Mouse (Mus musculus): ENCODE measurements around the gene Trim7. TPM values are rescaled to one million over a fixed set of nuclear protein-coding genes. Genes with fewer than 3 reads are reported as not detected.
A peak's percentile ranks its signal among the peaks of the same experiment; 100 is the strongest.

Gene Trim7
- polyA plus RNA-seq, 1 experiment from 2014 or later, result 1.7 TPM

- H3K4me3 ChIP-seq (replicated peaks; ENCODE audit: low read length), result no peak overlapping the region
- H3K9me3 ChIP-seq (replicated peaks; ENCODE audit: control insufficient read depth, low read length), result no peaks in the 10 kb centered on the region
- H3K4me2 ChIP-seq (ENCODE audit: low read depth, low read length), result no peak overlapping the region
- H3K4me1 ChIP-seq (ENCODE audit: control insufficient read depth, insufficient read depth, low read length), result peaks cover 17% of the 10 kb centered on the region
- H3K36me3 ChIP-seq (ENCODE audit: control insufficient read depth, insufficient read depth, low read length), result 0 out of 2 replicates have a peak, but pooled peaks cover 4% of the 10 kb centered on the region
- H3K27me3 ChIP-seq (ENCODE audit: control insufficient read depth, insufficient read depth, low read length), result no peaks in the 10 kb centered on the region
- WGBS, result 96% methylated on average over 9 of the region's 9 CpGs
- no peak overlapping the region for H3K27ac ChIP-seq (ENCODE audit: low read length)
- no peak overlapping the region for H3K9ac ChIP-seq (ENCODE audit: low read length)
- ATAC-seq (ENCODE audit: insufficient read depth, low FRiP score), result no peak
Measured at GRCm38 (mm10) chr11:48866481-48866880, 40.5 kb downstream of the Trim7 start.

- Histone ChIP-seq H3K4me1 (ENCODE audit: control insufficient read depth, insufficient read depth, low read length) (peaks cover 25% of the 10 kb centered on the region), H3K4me2 (ENCODE audit: low read depth, low read length) (peak overlapping the region; percentile 67), H3K9me3 (replicated peaks; ENCODE audit: control insufficient read depth, low read length) (no peaks in the 10 kb centered on the region), H3K36me3 (ENCODE audit: control insufficient read depth, insufficient read depth, low read length) (0 out of 2 replicates have a peak, but pooled peaks cover 4% of the 10 kb centered on the region), H3K9ac (ENCODE audit: low read length) (peak overlapping the region; percentile 54), H3K4me3 (replicated peaks; ENCODE audit: low read length) (peak overlapping the region; percentile 62), H3K27ac (ENCODE audit: low read length) (peak overlapping the region; percentile 60), H3K27me3 (ENCODE audit: control insufficient read depth, insufficient read depth, low read length) (no peaks in the 10 kb centered on the region)
- 37% methylated on average over 7 of the region's 7 CpGs for WGBS
- ATAC-seq (ENCODE audit: insufficient read depth, low FRiP score), result no peak
Measured at GRCm38 (mm10) chr11:48869380-48870110, 43.6 kb downstream of the Trim7 start.

GRCm38 (mm10) chr11:48870781-48871180, 44.8 kb downstream of the Trim7 start:
- ATAC-seq (ENCODE audit: insufficient read depth, low FRiP score), result no peak
- 33% methylated on average over 7 of the region's 7 CpGs for WGBS
- H3K27me3 ChIP-seq (ENCODE audit: control insufficient read depth, insufficient read depth, low read length), result no peaks in the 10 kb centered on the region
- H3K4me3 ChIP-seq (replicated peaks; ENCODE audit: low read length), result peak overlapping the region; percentile 62
- peaks cover 25% of the 10 kb centered on the region for H3K4me1 ChIP-seq (ENCODE audit: control insufficient read depth, insufficient read depth, low read length)
- H3K9me3 ChIP-seq (replicated peaks; ENCODE audit: control insufficient read depth, low read length), result no peaks in the 10 kb centered on the region
- H3K9ac ChIP-seq (ENCODE audit: low read length), result peak overlapping the region; percentile 83
- peak overlapping the region; percentile 90 for H3K27ac ChIP-seq (ENCODE audit: low read length)
- 0 out of 2 replicates have a peak, but pooled peaks cover 4% of the 10 kb centered on the region for H3K36me3 ChIP-seq (ENCODE audit: control insufficient read depth, insufficient read depth, low read length)
- H3K4me2 ChIP-seq (ENCODE audit: low read depth, low read length), result peak overlapping the region; percentile 67

- H3K4me3 ChIP-seq (replicated peaks; ENCODE audit: low read length), result peak within 1 kb of the TSS; percentile 62
- ATAC-seq (ENCODE audit: insufficient read depth, low FRiP score), result peak; percentile 32
- WGBS, result 2% methylated on average over 19 of the region's 19 CpGs
Measured at GRCm38 (mm10) chr11:48871201-48871772, 45.3 kb downstream of the Trim7 start, which contains the start of gene Irgm1. Irgm1 (minus strand) TSS chr11:48871683.

GRCm38 (mm10) chr11:48871817-48872541, 46.0 kb downstream of the Trim7 start:
- ATAC-seq (ENCODE audit: insufficient read depth, low FRiP score), result no peak; the same call in 1 of the 2 replicates
- peak overlapping the region; percentile 67 for H3K4me2 ChIP-seq (ENCODE audit: low read depth, low read length)
- peak overlapping the region; percentile 90 for H3K27ac ChIP-seq (ENCODE audit: low read length)
- peaks cover 25% of the 10 kb centered on the region for H3K4me1 ChIP-seq (ENCODE audit: control insufficient read depth, insufficient read depth, low read length)
- peak overlapping the region; percentile 62 for H3K4me3 ChIP-seq (replicated peaks; ENCODE audit: low read length)
- peak overlapping the region; percentile 83 for H3K9ac ChIP-seq (ENCODE audit: low read length)
- H3K27me3 ChIP-seq (ENCODE audit: control insufficient read depth, insufficient read depth, low read length), result no peaks in the 10 kb centered on the region
- H3K9me3 ChIP-seq (replicated peaks; ENCODE audit: control insufficient read depth, low read length), result no peaks in the 10 kb centered on the region
- no peaks in the 10 kb centered on the region for H3K36me3 ChIP-seq (ENCODE audit: control insufficient read depth, insufficient read depth, low read length)
- 14% methylated on average over 17 of the region's 17 CpGs for whole genome bisulfite sequencing

More at GRCm38 (mm10) chr11:48871201-48871772, 45.3 kb downstream of the Trim7 start, which contains the start of gene Irgm1:
- Histone ChIP-seq H3K9me3 (replicated peaks; ENCODE audit: control insufficient read depth, low read length) (no peaks in the 10 kb centered on the region), H3K4me1 (ENCODE audit: control insufficient read depth, insufficient read depth, low read length) (peaks cover 25% of the 10 kb centered on the region), H3K9ac (ENCODE audit: low read length) (peak within 1 kb of the TSS; percentile 83), H3K4me2 (ENCODE audit: low read depth, low read length) (peak within 1 kb of the TSS; percentile 67), H3K27ac (ENCODE audit: low read length) (peak within 1 kb of the TSS; percentile 90), H3K27me3 (ENCODE audit: control insufficient read depth, insufficient read depth, low read length) (no peaks in the 10 kb centered on the region), H3K36me3 (ENCODE audit: control insufficient read depth, insufficient read depth, low read length) (no peaks in the 10 kb centered on the region)

- peak overlapping the region; percentile 67; the same call in 1 of the 2 replicates for H3K4me2 ChIP-seq (ENCODE audit: low read depth, low read length)
- H3K4me1 ChIP-seq (ENCODE audit: control insufficient read depth, insufficient read depth, low read length), result peaks cover 25% of the 10 kb centered on the region
- peak overlapping the region; percentile 90 for H3K27ac ChIP-seq (ENCODE audit: low read length)
- no peaks in the 10 kb centered on the region for H3K36me3 ChIP-seq (ENCODE audit: control insufficient read depth, insufficient read depth, low read length)
- no peak overlapping the region for H3K4me3 ChIP-seq (replicated peaks; ENCODE audit: low read length)
- peak overlapping the region; percentile 83 for H3K9ac ChIP-seq (ENCODE audit: low read length)
- WGBS, result 61% methylated on average over 7 of the region's 7 CpGs
- no peaks in the 10 kb centered on the region for H3K9me3 ChIP-seq (replicated peaks; ENCODE audit: control insufficient read depth, low read length)
- ATAC-seq (ENCODE audit: insufficient read depth, low FRiP score), result peak; percentile 31
- H3K27me3 ChIP-seq (ENCODE audit: control insufficient read depth, insufficient read depth, low read length), result no peaks in the 10 kb centered on the region
Measured at GRCm38 (mm10) chr11:48872695-48873300, 46.9 kb downstream of the Trim7 start.

GRCm38 (mm10) chr11:48873591-48874290, 47.8 kb downstream of the Trim7 start:
- Histone ChIP-seq H3K4me1 (ENCODE audit: control insufficient read depth, insufficient read depth, low read length) (peaks cover 25% of the 10 kb centered on the region), H3K9ac (ENCODE audit: low read length) (no peak overlapping the region), H3K27ac (ENCODE audit: low read length) (peak overlapping the region; percentile 82), H3K36me3 (ENCODE audit: control insufficient read depth, insufficient read depth, low read length) (no peaks in the 10 kb centered on the region), H3K4me2 (ENCODE audit: low read depth, low read length) (peak overlapping the region; percentile 67; the same call in 1 of the 2 replicates), H3K4me3 (replicated peaks; ENCODE audit: low read length) (no peak overlapping the region), H3K27me3 (ENCODE audit: control insufficient read depth, insufficient read depth, low read length) (no peaks in the 10 kb centered on the region), H3K9me3 (replicated peaks; ENCODE audit: control insufficient read depth, low read length) (no peaks in the 10 kb centered on the region)
- peak; percentile 5; the same call in 1 of the 2 replicates for ATAC-seq (ENCODE audit: insufficient read depth, low FRiP score)
- 51% methylated on average over 10 of the region's 10 CpGs for WGBS

GRCm38 (mm10) chr11:48874465-48874864, 48.5 kb downstream of the Trim7 start:
- WGBS, result 0% methylated on average over 4 of the region's 4 CpGs

More at GRCm38 (mm10) chr11:48874465-48874864, 48.5 kb downstream of the Trim7 start:
- H3K4me1 ChIP-seq (ENCODE audit: control insufficient read depth, insufficient read depth, low read length), result peaks cover 20% of the 10 kb centered on the region
- no peak overlapping the region for H3K27ac ChIP-seq (ENCODE audit: low read length)
- no peaks in the 10 kb centered on the region for H3K27me3 ChIP-seq (ENCODE audit: control insufficient read depth, insufficient read depth, low read length)
- H3K4me3 ChIP-seq (replicated peaks; ENCODE audit: low read length), result no peak overlapping the region
- no peaks in the 10 kb centered on the region for H3K9me3 ChIP-seq (replicated peaks; ENCODE audit: control insufficient read depth, low read length)
- no peak for ATAC-seq (ENCODE audit: insufficient read depth, low FRiP score)
- no peak overlapping the region for H3K4me2 ChIP-seq (ENCODE audit: low read depth, low read length)
- no peaks in the 10 kb centered on the region for H3K36me3 ChIP-seq (ENCODE audit: control insufficient read depth, insufficient read depth, low read length)
- H3K9ac ChIP-seq (ENCODE audit: low read length), result no peak overlapping the region

Measured in stomach, embryonic 16.5 days (tissue).